Mouse (Mus musculus): ENCODE data around the gene Alkal2. TPM values are rescaled to one million over a fixed set of nuclear protein-coding genes. Genes with fewer than 3 reads are reported as not detected.

Alkal2 gene
- total and polyA plus RNA-seq, 3 experiments: 0.04 TPM; not detected in 2

DNA sequence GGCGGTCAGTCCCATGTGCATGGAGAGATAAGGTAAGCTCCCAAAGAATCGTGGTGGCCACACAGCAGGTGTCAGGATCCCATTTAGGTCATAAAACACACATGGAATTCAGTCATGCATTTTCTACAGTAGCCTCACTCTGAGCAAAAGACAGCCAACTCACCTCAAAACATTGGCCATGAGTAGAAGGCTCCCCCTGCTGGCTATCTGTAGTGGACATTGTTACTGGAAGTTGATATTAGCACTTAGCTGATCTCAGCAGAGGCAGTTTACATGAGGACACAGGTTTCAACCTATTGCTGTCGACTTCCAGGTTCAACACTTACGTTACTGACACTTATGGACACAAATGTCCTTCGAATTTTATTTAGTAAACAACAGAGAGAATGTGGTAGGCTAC, 5.9 kb downstream of the Alkal2 start:
- Histone ChIP-seq H3K27me3 (ENCODE audit: control insufficient read depth in 1 of 2, insufficient read depth in 2 of 2, low read length in 2 of 2) (no peaks in the 10 kb centered on the region), H3K9me3 (replicated peaks; ENCODE audit: insufficient read depth, low read length) (no peaks in the 10 kb centered on the region), H3K27ac (ENCODE audit: control insufficient read depth, low read depth, low read length) (no peak overlapping the region), H3K36me3 (ENCODE audit: control insufficient read depth in 1 of 2, insufficient read depth in 2 of 2, low read length in 2 of 2) (no peaks in the 10 kb centered on the region), H3K9ac (ENCODE audit: control insufficient read depth, low read depth, low read length, poor library complexity, severe bottlenecking) (no peak overlapping the region), H3K79me2 (ENCODE audit: control insufficient read depth, insufficient read depth, low read length, poor library complexity) (no peaks in the 10 kb centered on the region), H3K4me1 (ENCODE audit: control insufficient read depth in 1 of 2, insufficient read depth in 2 of 2, low read length in 2 of 2) (no peaks in the 10 kb centered on the region), H3K4me3 (ENCODE audit: control insufficient read depth in 1 of 2, insufficient read depth in 1 of 2, low read depth in 2 of 2, low read length in 2 of 2) (no peak overlapping the region)
- TF ChIP-seq CTCF (IDR thresholded peaks at IDR 0.05 in 2 of 3, conservative IDR thresholded peaks at IDR 0.05 in 1 of 3; ENCODE audit: control insufficient read depth in 1 of 3, insufficient read depth in 1 of 3, low read depth in 2 of 3, low read length in 3 of 3, poor library complexity in 1 of 3, severe bottlenecking in 1 of 3): peak; percentile 49 to 66 (median 65)
- TF ChIP-seq USF2 (IDR thresholded peaks at IDR 0.05; ENCODE audit: borderline replicate concordance in 1 of 2, insufficient read depth in 1 of 2, low read depth in 1 of 2, low read length in 2 of 2): no peak
- peak; percentile 64 for TF ChIP-seq SMC3 (IDR thresholded peaks at IDR 0.05; ENCODE audit: low read depth, low read length)
- TF ChIP-seq ZKSCAN1 (IDR thresholded peaks at IDR 0.05; ENCODE audit: low read depth, low read length): no peak
- TF ChIP-seq RAD21 (IDR thresholded peaks at IDR 0.05; ENCODE audit: low read depth, low read length): peak; percentile 49
- TF ChIP-seq ZC3H11A (IDR thresholded peaks at IDR 0.05; ENCODE audit: low read depth, low read length): peak; percentile 19; the same call in 1 of the 2 replicates
- TF ChIP-seq ETS1 (IDR thresholded peaks at IDR 0.05; ENCODE audit: low read depth, low read length): no peak
- peak; percentile 52 for DNase-seq (ENCODE audit: low read depth, low spot score)

DNA sequence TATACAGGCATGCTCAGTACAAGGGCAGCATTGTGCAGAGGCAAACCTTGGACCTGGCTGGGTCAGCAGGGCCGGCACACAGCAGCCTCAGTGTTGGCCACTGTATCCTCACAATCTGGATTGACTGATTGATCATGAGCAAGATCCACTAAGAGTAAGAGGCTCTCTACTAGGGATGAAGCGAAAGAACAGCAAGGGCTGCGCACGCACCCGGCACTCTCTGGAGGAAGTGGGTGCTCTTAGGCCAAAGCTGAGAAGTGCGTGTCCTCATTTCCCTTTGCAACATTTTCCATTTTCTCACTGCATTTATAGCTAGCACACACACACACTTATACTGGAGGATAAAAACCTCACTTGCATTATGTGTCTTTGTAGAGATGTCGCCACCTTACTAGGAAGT, 7.3 kb downstream of the Alkal2 start:
- Histone ChIP-seq H3K27me3 (ENCODE audit: control insufficient read depth in 1 of 2, insufficient read depth in 2 of 2, low read length in 2 of 2) (no peaks in the 10 kb centered on the region), H3K36me3 (ENCODE audit: control insufficient read depth in 1 of 2, insufficient read depth in 2 of 2, low read length in 2 of 2) (no peaks in the 10 kb centered on the region), H3K9me3 (replicated peaks; ENCODE audit: insufficient read depth, low read length) (no peaks in the 10 kb centered on the region), H3K27ac (ENCODE audit: control insufficient read depth, low read depth, low read length) (no peak overlapping the region), H3K9ac (ENCODE audit: control insufficient read depth, low read depth, low read length, poor library complexity, severe bottlenecking) (no peak overlapping the region), H3K4me1 (ENCODE audit: control insufficient read depth in 1 of 2, insufficient read depth in 2 of 2, low read length in 2 of 2) (no peaks in the 10 kb centered on the region), H3K79me2 (ENCODE audit: control insufficient read depth, insufficient read depth, low read length, poor library complexity) (no peaks in the 10 kb centered on the region), H3K4me3 (ENCODE audit: control insufficient read depth in 1 of 2, insufficient read depth in 1 of 2, low read depth in 2 of 2, low read length in 2 of 2) (no peak overlapping the region)
- no peak for DNase-seq (ENCODE audit: low read depth, low spot score)
- TF ChIP-seq KAT2A (conservative IDR thresholded peaks at IDR 0.05; ENCODE audit: low read depth, low read length) (no peak), USF2 (IDR thresholded peaks at IDR 0.05; ENCODE audit: borderline replicate concordance in 1 of 2, insufficient read depth in 1 of 2, low read depth in 1 of 2, low read length in 2 of 2) (no peak), E2F4 (IDR thresholded peaks at IDR 0.05; ENCODE audit: borderline replicate concordance, low read depth, low read length) (no peak), POLR2AphosphoS5 (IDR thresholded peaks at IDR 0.05; ENCODE audit: borderline replicate concordance, low read depth, low read length) (no peak), NELFE (IDR thresholded peaks at IDR 0.05; ENCODE audit: low read depth, low read length) (no peak), RAD21 (IDR thresholded peaks at IDR 0.05; ENCODE audit: low read depth, low read length) (no peak), TAL1 (IDR thresholded peaks at IDR 0.05; ENCODE audit: low read length) (no peak), POLR2AphosphoS2 (IDR thresholded peaks at IDR 0.05; ENCODE audit: low read length) (no peak), HCFC1 (IDR thresholded peaks at IDR 0.05; ENCODE audit: low read depth, low read length) (no peak), EP300 (IDR thresholded peaks at IDR 0.05; ENCODE audit: low read depth in 1 of 2, low read length in 2 of 2) (no peak), SMC3 (IDR thresholded peaks at IDR 0.05; ENCODE audit: low read depth, low read length) (no peak)

Data from MEL (cell line).